In genomic region chr13:52628602-52629001, GRCm38 (mm10) we compare ENCODE assay signal across 8 mouse cellular contexts. TPM values are rescaled to one million over a fixed set of nuclear protein-coding genes. Genes with fewer than 3 reads are reported as not detected.
DNase-seq lines count a peak whose midpoint lies in the region; ATAC-seq and TF ChIP-seq lines count a peak whose summit lies in the region.

No protein-coding gene starts in this region.

- no peaks in the 10 kb centered on the region for H3K4me1 ChIP-seq in intestine, embryonic 15.5 days (replicated peaks)
- no peaks in the 10 kb centered on the region for H3K4me1 ChIP-seq in liver, postnatal 0 days (ENCODE audit: insufficient read depth)

- no peaks in the 10 kb centered on the region for H3K27me3 ChIP-seq in intestine, embryonic 15.5 days (replicated peaks)
- no peaks in the 10 kb centered on the region for H3K27me3 ChIP-seq in liver, postnatal 0 days (ENCODE audit: insufficient read depth, low read length)

- H3K4me2 ChIP-seq in intestine, embryonic 15.5 days (replicated peaks): no peak overlapping the region
- H3K4me2 ChIP-seq in liver, postnatal 0 days (ENCODE audit: low read depth, low read length): no peak overlapping the region

- no peak for TF ChIP-seq EP300 in liver, postnatal 0 days (IDR thresholded peaks at IDR 0.05; ENCODE audit: low read depth)

- no peaks in the 10 kb centered on the region for H3K36me3 ChIP-seq in intestine, embryonic 15.5 days
- peaks cover 20% of the 10 kb centered on the region for H3K36me3 ChIP-seq in liver, postnatal 0 days (replicated peaks; ENCODE audit: insufficient read depth, low read length)

- peak; percentile 79 for TF ChIP-seq CTCF in liver, postnatal 0 days (IDR thresholded peaks at IDR 0.05; ENCODE audit: low read depth)

- H3K9ac ChIP-seq in intestine, embryonic 15.5 days: no peak overlapping the region
- H3K9ac ChIP-seq in liver, postnatal 0 days (replicated peaks): no peak overlapping the region

- no peaks in the 10 kb centered on the region for H3K9me3 ChIP-seq in intestine, embryonic 15.5 days
- H3K9me3 ChIP-seq in liver, postnatal 0 days (ENCODE audit: low read length): no peaks in the 10 kb centered on the region

- ATAC-seq in intestine, embryonic 15.5 days: peak; percentile 45; the same call in 1 of the 2 replicates
- ATAC-seq in liver, postnatal 0 days: no peak; the same call in 1 of the 2 replicates
- ATAC-seq in neutrophil, adult 5-6 weeks (ENCODE audit: extremely low read depth, insufficient number of reproducible peaks, low FRiP score, poor library complexity, severe bottlenecking): peak; percentile 37; the same call in 1 of the 2 replicates
- ATAC-seq in inflammation-experienced regulatory T-cells, adult 6 months: no peak

- WGBS in intestine, embryonic 15.5 days: 33% methylated on average over 9 of the region's 9 CpGs
- 45% methylated on average over 9 of the region's 9 CpGs for WGBS in liver, postnatal 0 days (ENCODE audit: insufficient replicate concordance)

- DNase-seq in ovary, postnatal 36 days (ENCODE audit: low spot score): peak; percentile 32
- DNase-seq in ovary, adult 18-20 months (ENCODE audit: low spot score): no peak
- DNase-seq in adrenal gland, adult 2 months: peak; percentile 32
- peak; percentile 63 for DNase-seq in embryo, embryonic 11 days
- DNase-seq in liver, postnatal 0 days: peak; percentile 60

- no peak overlapping the region for H3K4me3 ChIP-seq in intestine, embryonic 15.5 days (replicated peaks)
- no peak overlapping the region for H3K4me3 ChIP-seq in liver, postnatal 0 days (ENCODE audit: low read depth, low read length)

- no peak overlapping the region for H3K27ac ChIP-seq in intestine, embryonic 15.5 days
- no peak overlapping the region for H3K27ac ChIP-seq in liver, postnatal 0 days (ENCODE audit: low read depth)

RNA-seq across cellular contexts. Expression of gene Syk, which starts 45.6 kb away (rescaled TPM):
- total RNA-seq in adrenal gland, adult 2 months (2021): 1 to 10 TPM; 5.1 to 5.8 TPM
- 1.6 and 1.8 TPM in 2 replicates for polyA plus RNA-seq in adrenal gland, adult 2 months (2012; rRNA removed)
- polyA plus RNA-seq in intestine, embryonic 15.5 days (2015; fragmentation: Nextera tagmentation; extraction: Ambion mirVana): 3.3 and 3.6 TPM in 2 replicates
- 6.0 and 6.8 TPM in 2 replicates for polyA plus RNA-seq in liver, postnatal 0 days (2015; fragmentation: Nextera tagmentation; extraction: Ambion mirVana)
- 778 and 787 TPM in 2 replicates for total RNA-seq in neutrophil, adult 5-6 weeks (2017)
- polyA plus RNA-seq in inflammation-experienced regulatory T-cells, adult 6 months (2017; shearing (Covaris generic)): 1 to 10 TPM in 1 of 3 experiments, under 1 TPM in 2; 0.16 to 1.1 (median 0.97) TPM

Comparison
In these comparisons a context has a peak if more than half of its experiments do, and no peak if none do; other contexts are left out.
1. ATAC-seq: peak in intestine, embryonic 15.5 days (single experiment) and neutrophil, adult 5-6 weeks (single experiment); none in liver, postnatal 0 days (single experiment) and inflammation-experienced regulatory T-cells, adult 6 months (single experiment).